9 mouse cellular contexts compared by ENCODE assay signal in genomic region chr5:37298370-37298769, GRCm38 (mm10). TPM values are rescaled to one million over a fixed set of nuclear protein-coding genes. Genes with fewer than 3 reads are reported as not detected.
DNase-seq lines count a peak whose midpoint lies in the region; ATAC-seq and TF ChIP-seq lines count a peak whose summit lies in the region.
"Had no signal": no experiment of that assay in that cellular context is flagged by ENCODE, and none has a peak within 500 bp of the region (broad histone marks: within the 10 kb centered on the region; RNA-seq: fewer than 3 reads in every experiment).

No protein-coding gene starts in this region.

- no peaks in the 10 kb centered on the region for H3K27me3 ChIP-seq in heart, embryonic 12.5 days (replicated peaks)
- H3K27me3 ChIP-seq in spleen, adult 2 months (ENCODE audit: control insufficient read depth, insufficient read depth, low read length): no peaks in the 10 kb centered on the region
- H3K27me3 ChIP-seq: embryonic facial prominence, embryonic 13.5 days had no signal

- 24% methylated on average over 7 of the region's 7 CpGs for WGBS in heart, embryonic 12.5 days
- 26% methylated on average over 7 of the region's 7 CpGs for WGBS in spleen, adult 2 months

- no peak for ATAC-seq in heart, embryonic 12.5 days (ENCODE audit: insufficient number of reproducible peaks, low FRiP score)

- H3K9me3 ChIP-seq in heart, embryonic 12.5 days (replicated peaks): no peaks in the 10 kb centered on the region
- H3K9me3 ChIP-seq: embryonic facial prominence, embryonic 13.5 days had no signal

- H3K27ac ChIP-seq in heart, embryonic 12.5 days (ENCODE audit: poor library complexity, severe bottlenecking): no peak overlapping the region
- no peak overlapping the region for H3K27ac ChIP-seq in spleen, adult 2 months (ENCODE audit: insufficient read depth, low read length)
- H3K27ac ChIP-seq: embryonic facial prominence, embryonic 13.5 days had no signal

- peak; percentile 51; the same call in 1 of the 2 replicates for TF ChIP-seq CTCF in spleen, adult 2 months (IDR thresholded peaks at IDR 0.05; ENCODE audit: extremely low read depth, insufficient read depth, insufficient read length, insufficient replicate concordance)
- peak; percentile 92 for TF ChIP-seq CTCF in brain, embryonic 14.5 days (IDR thresholded peaks at IDR 0.05; ENCODE audit: borderline replicate concordance, extremely low read depth, insufficient read depth, insufficient read length)

- no peaks in the 10 kb centered on the region for H3K36me3 ChIP-seq in heart, embryonic 12.5 days
- H3K36me3 ChIP-seq in spleen, adult 2 months (ENCODE audit: control insufficient read depth, insufficient read depth, low read length): no peaks in the 10 kb centered on the region

- no peak overlapping the region for H3K4me3 ChIP-seq in heart, embryonic 12.5 days
- no peak overlapping the region for H3K4me3 ChIP-seq in spleen, adult 2 months (ENCODE audit: extremely low read depth, insufficient read depth, insufficient read length)
- H3K4me3 ChIP-seq: embryonic facial prominence, embryonic 13.5 days had no signal

- TF ChIP-seq POLR2A in spleen, adult 2 months (IDR thresholded peaks at IDR 0.05; ENCODE audit: low read depth, low read length): no peak
- TF ChIP-seq POLR2A in brain, embryonic 14.5 days (IDR thresholded peaks at IDR 0.05; ENCODE audit: borderline replicate concordance, extremely low read depth, insufficient read depth, insufficient read length, poor library complexity, severe bottlenecking): no peak

- peak; percentile 14 to 42 for DNase-seq in heart, adult 18-20 months
- no peak for DNase-seq in spleen, adult 2 months (ENCODE audit: low read depth in 1 of 2, low spot score in 2 of 2)
- DNase-seq in spleen, postnatal 36 days (ENCODE audit: low spot score in 2 of 2): no peak
- peak; percentile 72 for DNase-seq in brain, embryonic 14.5 days (ENCODE audit: low read depth)
- peak; percentile 39 for DNase-seq in induced T-regulatory cell, adult 2 months (ENCODE audit: low read depth)
- DNase-seq in retina, embryonic 14.5 days (ENCODE audit: low spot score): peak; percentile 75
- no peak for DNase-seq in urinary bladder, postnatal 4 days (ENCODE audit: low spot score in 2 of 2)

- no peak overlapping the region for H3K4me2 ChIP-seq in heart, embryonic 12.5 days
- H3K4me2 ChIP-seq: embryonic facial prominence, embryonic 13.5 days had no signal

- H3K4me1 ChIP-seq in heart, embryonic 12.5 days (replicated peaks): no peaks in the 10 kb centered on the region
- no peaks in the 10 kb centered on the region for H3K4me1 ChIP-seq in spleen, adult 2 months (ENCODE audit: control insufficient read depth, insufficient read depth, insufficient read length)

- H3K9ac ChIP-seq in heart, embryonic 12.5 days: no peak overlapping the region
- H3K9ac ChIP-seq: embryonic facial prominence, embryonic 13.5 days had no signal

RNA-seq across cellular contexts. Expression of gene Evc, which starts 38.3 kb away (rescaled TPM):
- total RNA-seq in heart, adult 18-20 months (2021): 1 to 10 TPM; 5.1 to 6.0 TPM
- 6.4 and 7.9 TPM in 2 replicates for polyA plus RNA-seq in heart, embryonic 12.5 days (2016; fragmentation: Nextera tagmentation; extraction: Ambion mirVana)
- 4.0 and 4.5 TPM in 2 replicates for polyA plus RNA-seq in spleen, adult 2 months (2012; rRNA removed)
- polyA plus RNA-seq in brain, embryonic 14.5 days (2012; rRNA removed): 12.4 and 16.2 TPM in 2 replicates

RNA-seq across cellular contexts. Expression of gene Evc2, which starts 39.9 kb away (rescaled TPM):
- 1 to 10 TPM; 4.9 to 7.9 TPM for total RNA-seq in heart, adult 18-20 months (2021)
- 11.6 and 12.2 TPM in 2 replicates for polyA plus RNA-seq in heart, embryonic 12.5 days (2016; fragmentation: Nextera tagmentation; extraction: Ambion mirVana)
- 2.8 and 3.4 TPM in 2 replicates for polyA plus RNA-seq in spleen, adult 2 months (2012; rRNA removed)
- polyA plus RNA-seq in brain, embryonic 14.5 days (2012; rRNA removed): 8.8 and 13.5 TPM in 2 replicates

RNA-seq across cellular contexts. Expression of gene Crmp1, which starts 56.6 kb away (rescaled TPM):
- total RNA-seq in heart, adult 18-20 months (2021): under 1 TPM; 0.54 to 0.99 TPM
- polyA plus RNA-seq in heart, embryonic 12.5 days (2016; fragmentation: Nextera tagmentation; extraction: Ambion mirVana): 9.7 and 11.8 TPM in 2 replicates
- polyA plus RNA-seq in spleen, adult 2 months (2012; rRNA removed): 1.4 and 1.5 TPM in 2 replicates
- polyA plus RNA-seq in brain, embryonic 14.5 days (2012; rRNA removed): 866 and 1,134 TPM in 2 replicates

Comparison
In these comparisons a context has a peak if more than half of its experiments do, and no peak if none do; other contexts are left out.
1. DNase-seq: peak in heart, adult 18-20 months (2 of 2), brain, embryonic 14.5 days (single experiment), induced T-regulatory cell, adult 2 months (single experiment) and retina, embryonic 14.5 days (single experiment); none in spleen, adult 2 months (0 of 2), spleen, postnatal 36 days (0 of 2) and urinary bladder, postnatal 4 days (0 of 2).
2. RNA of gene Crmp1, which starts 56.6 kb away (polyA plus RNA-seq): 866 to 1,134 TPM in brain, embryonic 14.5 days; 9.7 to 11.8 TPM in heart, embryonic 12.5 days and 1.4 to 1.5 TPM in spleen, adult 2 months; every median in the first group is over 10 times any median in the second.